Mouse (Mus musculus): ENCODE data around the gene Snn. TPM values are rescaled to one million over a fixed set of nuclear protein-coding genes. Genes with fewer than 3 reads are reported as not detected.

Snn gene
- total and polyA plus RNA-seq, 3 experiments = 0.73 to 2.4 TPM; not detected in 1

- Histone ChIP-seq H3K36me3 (ENCODE audit: control insufficient read depth in 1 of 2, insufficient read depth in 2 of 2, low read length in 2 of 2) (no peaks in the 10 kb centered on the region), H3K9ac (ENCODE audit: control insufficient read depth, low read depth, low read length, poor library complexity, severe bottlenecking) (no peak overlapping the region), H3K4me3 (ENCODE audit: control insufficient read depth in 1 of 2, insufficient read depth in 1 of 2, low read depth in 2 of 2, low read length in 2 of 2) (peak overlapping the region in 1 of 2 experiments; percentile 54; a peak in 1 of 4 replicates), H3K27me3 (ENCODE audit: control insufficient read depth in 1 of 2, insufficient read depth in 2 of 2, low read length in 2 of 2) (no peaks in the 10 kb centered on the region; a peak in 1 of 4 replicates), H3K9me3 (replicated peaks; ENCODE audit: insufficient read depth, low read length) (no peaks in the 10 kb centered on the region), H3K4me1 (ENCODE audit: control insufficient read depth in 1 of 2, insufficient read depth in 2 of 2, low read length in 2 of 2) (no peaks in the 10 kb centered on the region; a peak in 1 of 4 replicates), H3K79me2 (ENCODE audit: control insufficient read depth, insufficient read depth, low read length, poor library complexity) (no peaks in the 10 kb centered on the region), H3K27ac (ENCODE audit: control insufficient read depth, low read depth, low read length) (no peak overlapping the region)
- DNase-seq (ENCODE audit: low read depth, low spot score) = peak; percentile 88
- TF ChIP-seq CHD2 (IDR thresholded peaks at IDR 0.05; ENCODE audit: low read length) (no peak), POLR2AphosphoS5 (IDR thresholded peaks at IDR 0.05; ENCODE audit: borderline replicate concordance, low read depth, low read length) (no peak), HCFC1 (IDR thresholded peaks at IDR 0.05; ENCODE audit: low read depth, low read length) (no peak), E2F4 (IDR thresholded peaks at IDR 0.05; ENCODE audit: borderline replicate concordance, low read depth, low read length) (no peak), BHLHE40 (IDR thresholded peaks at IDR 0.05; ENCODE audit: borderline replicate concordance, low read depth, low read length) (no peak), MAFK (IDR thresholded peaks at IDR 0.05; ENCODE audit: borderline replicate concordance, low read depth, low read length) (no peak), MYC (IDR thresholded peaks at IDR 0.05; ENCODE audit: low read depth, low read length) (no peak), USF2 (IDR thresholded peaks at IDR 0.05; ENCODE audit: borderline replicate concordance in 1 of 2, insufficient read depth in 1 of 2, low read depth in 1 of 2, low read length in 2 of 2) (no peak), ZC3H11A (IDR thresholded peaks at IDR 0.05; ENCODE audit: low read depth, low read length) (peak; percentile 98), USF1 (IDR thresholded peaks at IDR 0.05; ENCODE audit: low read depth, low read length) (no peak), RAD21 (IDR thresholded peaks at IDR 0.05; ENCODE audit: low read depth, low read length) (peak; percentile 98), ETS1 (IDR thresholded peaks at IDR 0.05; ENCODE audit: low read depth, low read length) (no peak), MAZ (IDR thresholded peaks at IDR 0.05; ENCODE audit: low read depth, low read length) (no peak), ZMIZ1 (IDR thresholded peaks at IDR 0.05; ENCODE audit: low read depth, low read length) (no peak), UBTF (IDR thresholded peaks at IDR 0.05; ENCODE audit: borderline replicate concordance, insufficient read depth, low read depth, low read length) (no peak), CTCF (IDR thresholded peaks at IDR 0.05 in 2 of 3, conservative IDR thresholded peaks at IDR 0.05 in 1 of 3; ENCODE audit: control insufficient read depth in 1 of 3, insufficient read depth in 1 of 3, low read depth in 2 of 3, low read length in 3 of 3, poor library complexity in 1 of 3, severe bottlenecking in 1 of 3) (peak in 2 of 3 experiments; percentile 90 to 99; a peak in 4 of 6 replicates), TBP (IDR thresholded peaks at IDR 0.05; ENCODE audit: low read depth, low read length) (no peak), TCF12 (IDR thresholded peaks at IDR 0.05; ENCODE audit: low read depth, low read length) (no peak), TAL1 (IDR thresholded peaks at IDR 0.05; ENCODE audit: low read length) (no peak), SIN3A (IDR thresholded peaks at IDR 0.05; ENCODE audit: low read length) (peak; percentile 57; the same call in 1 of the 2 replicates), SMC3 (IDR thresholded peaks at IDR 0.05; ENCODE audit: low read depth, low read length) (peak; percentile 98), MXI1 (IDR thresholded peaks at IDR 0.05; ENCODE audit: low read depth, low read length) (no peak), RCOR1 (IDR thresholded peaks at IDR 0.05; ENCODE audit: low read depth, low read length) (no peak), JUND (IDR thresholded peaks at IDR 0.05; ENCODE audit: low read depth, low read length) (no peak), NRF1 (IDR thresholded peaks at IDR 0.05; ENCODE audit: insufficient read depth, low read depth, low read length, poor library complexity, severe bottlenecking) (no peak), GABPA (IDR thresholded peaks at IDR 0.05; ENCODE audit: low read depth, low read length) (no peak), POLR2AphosphoS2 (IDR thresholded peaks at IDR 0.05; ENCODE audit: low read length) (no peak), ELF1 (IDR thresholded peaks at IDR 0.05; ENCODE audit: low read depth, low read length) (no peak), POLR2A (IDR thresholded peaks at IDR 0.05; ENCODE audit: control insufficient read depth in 1 of 2, insufficient read depth in 1 of 2, low read depth in 1 of 2, low read length in 2 of 2, poor library complexity in 1 of 2) (no peak), MYB (IDR thresholded peaks at IDR 0.05; ENCODE audit: low read depth, low read length) (no peak), EP300 (IDR thresholded peaks at IDR 0.05; ENCODE audit: low read depth in 1 of 2, low read length in 2 of 2) (no peak), ZNF384 (IDR thresholded peaks at IDR 0.05; ENCODE audit: low read depth, low read length) (peak; percentile 58; the same call in 1 of the 2 replicates), KAT2A (conservative IDR thresholded peaks at IDR 0.05; ENCODE audit: low read depth, low read length) (no peak), CHD1 (IDR thresholded peaks at IDR 0.05; ENCODE audit: low read depth, low read length) (no peak), GATA1 (IDR thresholded peaks at IDR 0.05; ENCODE audit: low read depth, low read length) (no peak)
Measured at GRCm38 (mm10) chr16:11034193-11034803, 26.4 kb upstream of the Snn start.
